Mouse (Mus musculus) forebrain, embryonic 16.5 days (tissue): ENCODE data around the gene Slc5a4a. TPM values are rescaled to one million over a fixed set of nuclear protein-coding genes. Genes with fewer than 3 reads are reported as not detected.

ENCODE experiments used
- ATAC-seq: fragments of 200-750 bp; cut with Nextera tagmentation; 2 replicates; pipeline ENCODE4 v1.8.0; 2017; ENCODE audit warnings: mild to moderate bottlenecking, moderate library complexity
- H3K27ac ChIP-seq: fragments of 300-500 bp; sonication (generic); 2 replicates; pipeline ENCODE4 v1.5.1; 2014; ENCODE audit warnings: low read length, control low read depth
- H3K27me3 ChIP-seq: fragments of 300-500 bp; sonication (generic); replicated peaks from 2 replicates; pipeline ENCODE4 v1.6.1; 2014; ENCODE audit warnings: low read length; ENCODE audit not compliant: control insufficient read depth, insufficient read depth
- H3K36me3 ChIP-seq: fragments of 300-500 bp; sonication (generic); 2 replicates; pipeline ENCODE4 v1.6.1; 2014; ENCODE audit not compliant: control insufficient read depth, insufficient read depth
- H3K4me1 ChIP-seq: fragments of 300-500 bp; sonication (generic); replicated peaks from 2 replicates; pipeline ENCODE4 v1.6.1; 2014; ENCODE audit warnings: low read length; ENCODE audit not compliant: control insufficient read depth, insufficient read depth
- H3K4me2 ChIP-seq: fragments of 300-500 bp; sonication (generic); 2 replicates; pipeline ENCODE4 v1.6.1; 2014; ENCODE audit warnings: mild to moderate bottlenecking, low read length, control low read depth
- H3K4me3 ChIP-seq: fragments of 300-500 bp; sonication (generic); replicated peaks from 2 replicates; pipeline ENCODE4 v1.5.1; 2014; ENCODE audit warnings: mild to moderate bottlenecking, low read length, control low read depth
- H3K9ac ChIP-seq: fragments of 300-500 bp; sonication (generic); replicated peaks from 2 replicates; pipeline ENCODE4 v1.6.1; 2014; ENCODE audit warnings: low read depth, low read length, control low read depth
- H3K9me3 ChIP-seq: fragments of 300-500 bp; sonication (generic); 2 replicates; pipeline ENCODE4 v1.6.1; 2016; ENCODE audit warnings: low read length; ENCODE audit not compliant: control insufficient read depth
- WGBS: fragments of 180-500 bp; shearing (Covaris S2); extraction: QIAGEN DNeasy Blood & Tissue Kit; methylation state at CpG from one replicate; pipeline ENCODE4 v1.1.7; 2014; 5-methylcytosine and 5-hydroxymethylcytosine counted together
- polyA plus RNA-seq: library from polyadenylated mRNA; unstranded; fragments of >200 nt; fragmentation: Nextera tagmentation; extraction: Ambion mirVana; gene quantifications from 2 replicates; pipeline ENCODE4 v1.2.1, GENCODE M21; 2015

The Slc5a4a gene
- not detected in 2 replicates for polyA plus RNA-seq

- no peaks in the 10 kb centered on the region for H3K36me3 ChIP-seq
- no peaks in the 10 kb centered on the region for H3K9me3 ChIP-seq
- no peak for ATAC-seq
- H3K4me2 ChIP-seq = no peak within 1 kb of the TSS
- no peak within 1 kb of the TSS for H3K9ac ChIP-seq
- H3K27ac ChIP-seq = no peak within 1 kb of the TSS
- no peak within 1 kb of the TSS for H3K4me3 ChIP-seq
- H3K4me1 ChIP-seq = no peaks in the 10 kb centered on the region
- no peaks in the 10 kb centered on the region for H3K27me3 ChIP-seq
- WGBS = 95% methylated on average over 5 of the region's 5 CpGs
Measured at GRCm38 (mm10) chr10:76147278-76147677, at the start of gene Slc5a4a. Gene Slc5a4a, plus strand, starts transcription at chr10:76147451.

GRCm38 (mm10) chr10:76110861-76111260 lies 36.4 kb upstream of the Slc5a4a start, which contains the start of gene Slc5a4b:
Gene Slc5a4b, minus strand, starts transcription at chr10:76110961.
- no peak within 1 kb of the TSS for H3K27ac ChIP-seq
- H3K4me3 ChIP-seq = no peak within 1 kb of the TSS
- no peaks in the 10 kb centered on the region for H3K27me3 ChIP-seq
- H3K4me1 ChIP-seq = no peaks in the 10 kb centered on the region
- no peaks in the 10 kb centered on the region for H3K9me3 ChIP-seq
- 90% methylated on average over 4 of the region's 4 CpGs for WGBS
- no peaks in the 10 kb centered on the region for H3K36me3 ChIP-seq
- no peak for ATAC-seq
- no peak within 1 kb of the TSS for H3K9ac ChIP-seq
- no peak within 1 kb of the TSS for H3K4me2 ChIP-seq

DNA sequence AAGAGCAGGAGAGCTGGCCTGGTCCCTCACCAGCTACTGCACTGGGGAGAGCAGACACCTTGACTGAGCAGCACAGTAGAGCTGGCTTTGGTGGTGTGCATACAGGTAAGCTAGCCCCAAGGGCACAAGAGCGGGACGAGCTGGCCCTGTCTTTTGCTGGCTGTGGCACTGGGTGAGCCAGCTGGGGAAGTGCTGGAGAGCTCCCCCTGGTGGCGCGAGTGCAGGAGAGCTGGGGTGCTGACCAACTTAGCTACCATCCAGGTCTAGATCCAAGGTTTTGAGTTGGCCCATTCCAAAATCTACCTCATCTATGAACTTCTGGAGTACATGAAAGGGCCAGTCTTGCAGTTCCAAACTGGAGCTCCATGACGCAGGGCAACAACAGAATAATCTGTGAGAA lies 29.3 kb upstream of the Slc5a4a start:
- Histone ChIP-seq H3K4me1 (0 out of 2 replicates have a peak, but pooled peaks cover 3% of the 10 kb centered on the region), H3K4me2 (no peak overlapping the region), H3K9ac (no peak overlapping the region), H3K27ac (no peak overlapping the region), H3K27me3 (no peaks in the 10 kb centered on the region), H3K9me3 (no peaks in the 10 kb centered on the region), H3K4me3 (no peak overlapping the region), H3K36me3 (no peaks in the 10 kb centered on the region)
- no peak for ATAC-seq
- WGBS = 28% methylated on average over 5 of the region's 5 CpGs

DNA sequence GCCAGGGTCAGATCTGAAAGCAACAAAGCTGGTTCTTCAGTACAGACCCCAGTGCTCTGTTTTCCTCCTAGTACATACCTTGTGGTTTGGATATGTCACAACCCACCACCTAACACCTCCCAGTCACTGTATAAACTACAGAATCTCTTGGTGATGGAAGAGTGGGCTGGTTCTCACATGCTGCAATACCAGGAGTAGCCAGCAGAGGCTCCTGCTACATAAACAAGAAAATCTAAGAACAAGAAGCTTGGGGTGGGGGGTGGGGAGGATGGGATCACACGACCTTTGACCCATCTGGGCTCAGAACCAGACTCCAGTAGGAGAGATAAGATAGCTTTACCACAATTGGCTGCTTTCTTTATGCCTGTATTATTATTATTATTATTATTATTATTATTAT lies 28.5 kb upstream of the Slc5a4a start:
- Histone ChIP-seq H3K27ac (no peak overlapping the region), H3K27me3 (no peaks in the 10 kb centered on the region), H3K4me2 (no peak overlapping the region), H3K4me3 (no peak overlapping the region), H3K9me3 (no peaks in the 10 kb centered on the region), H3K36me3 (no peaks in the 10 kb centered on the region), H3K9ac (no peak overlapping the region), H3K4me1 (0 out of 2 replicates have a peak, but pooled peaks cover 3% of the 10 kb centered on the region)
- 4% methylated on average over 1 of the region's 1 CpGs for WGBS
- ATAC-seq = no peak

DNA sequence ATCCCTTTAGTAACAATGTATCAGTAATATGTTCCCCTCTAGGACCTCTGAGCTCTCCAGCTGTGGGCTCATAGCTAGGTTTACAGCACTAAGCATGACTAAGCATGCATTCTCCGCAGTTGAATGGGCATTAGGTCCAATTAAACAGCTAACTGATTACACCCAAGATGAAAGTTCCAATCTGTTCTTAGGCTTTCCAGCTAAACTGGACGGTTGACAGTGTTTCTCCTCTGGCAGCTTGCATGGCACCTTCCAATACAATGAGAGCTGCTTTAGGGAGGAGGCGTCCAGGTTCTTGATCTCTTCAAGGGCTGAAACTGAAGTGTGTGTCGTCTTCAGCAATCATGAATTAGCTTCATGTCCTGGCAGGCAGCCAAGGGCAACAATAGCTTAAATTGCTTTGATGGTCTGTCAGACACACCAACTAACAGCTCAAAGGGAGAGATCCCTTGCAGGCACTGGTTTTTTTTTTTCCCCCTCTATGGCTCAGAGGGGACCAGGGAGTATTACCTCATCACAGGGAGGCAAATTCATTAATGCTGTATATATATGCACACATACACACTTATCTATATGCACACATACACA lies 27.0 kb upstream of the Slc5a4a start:
- 12% methylated on average over 4 of the region's 4 CpGs for WGBS
- no peak overlapping the region for H3K9ac ChIP-seq
- H3K4me3 ChIP-seq = no peak overlapping the region
- no peaks in the 10 kb centered on the region for H3K9me3 ChIP-seq
- no peak for ATAC-seq
- H3K27me3 ChIP-seq = no peaks in the 10 kb centered on the region
- H3K36me3 ChIP-seq = no peaks in the 10 kb centered on the region
- H3K4me1 ChIP-seq = 0 out of 2 replicates have a peak, but pooled peaks cover 3% of the 10 kb centered on the region
- no peak overlapping the region for H3K27ac ChIP-seq
- H3K4me2 ChIP-seq = no peak overlapping the region

- Histone ChIP-seq H3K4me2 (no peak overlapping the region), H3K4me1 (0 out of 2 replicates have a peak, but pooled peaks cover 3% of the 10 kb centered on the region), H3K27ac (no peak overlapping the region), H3K27me3 (no peaks in the 10 kb centered on the region), H3K9ac (no peak overlapping the region), H3K4me3 (no peak overlapping the region), H3K9me3 (no peaks in the 10 kb centered on the region), H3K36me3 (no peaks in the 10 kb centered on the region)
- ATAC-seq = no peak
- WGBS = 91% methylated on average over 5 of the region's 5 CpGs
Measured at GRCm38 (mm10) chr10:76121495-76121894, 25.8 kb upstream of the Slc5a4a start.

DNA sequence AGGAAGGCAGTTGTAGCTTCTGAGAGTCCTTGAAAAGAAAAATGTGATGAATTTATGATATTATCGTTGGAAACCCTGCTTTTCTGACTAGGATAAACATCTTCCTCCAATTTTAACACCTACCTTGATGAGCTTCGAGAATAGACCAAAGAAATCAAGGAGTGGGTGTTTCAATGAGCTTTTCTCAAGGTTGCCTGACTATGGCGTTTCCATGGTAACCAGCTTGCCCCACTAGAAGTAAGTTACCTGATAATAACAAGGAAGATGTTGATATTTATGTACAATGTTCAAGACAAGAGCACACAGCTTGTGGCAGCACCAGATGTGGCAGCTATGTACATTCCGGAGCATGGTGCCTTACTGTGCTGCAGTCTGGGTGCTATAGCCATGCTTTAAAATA lies 14.7 kb upstream of the Slc5a4a start:
- ATAC-seq = no peak
- H3K4me1 ChIP-seq = no peaks in the 10 kb centered on the region
- no peak overlapping the region for H3K9ac ChIP-seq
- H3K27me3 ChIP-seq = no peaks in the 10 kb centered on the region
- no peak overlapping the region for H3K4me3 ChIP-seq
- no peak overlapping the region for H3K27ac ChIP-seq
- WGBS = 69% methylated on average over 4 of the region's 4 CpGs
- H3K36me3 ChIP-seq = no peaks in the 10 kb centered on the region
- H3K4me2 ChIP-seq = no peak overlapping the region
- H3K9me3 ChIP-seq = no peaks in the 10 kb centered on the region

GRCm38 (mm10) chr10:76136318-76136717 lies 10.9 kb upstream of the Slc5a4a start:
- no peaks in the 10 kb centered on the region for H3K9me3 ChIP-seq
- no peaks in the 10 kb centered on the region for H3K27me3 ChIP-seq
- no peak overlapping the region for H3K27ac ChIP-seq
- no peaks in the 10 kb centered on the region for H3K36me3 ChIP-seq
- H3K4me1 ChIP-seq = no peaks in the 10 kb centered on the region
- H3K4me3 ChIP-seq = no peak overlapping the region
- no peak for ATAC-seq
- H3K4me2 ChIP-seq = no peak overlapping the region
- WGBS = 78% methylated on average over 2 of the region's 2 CpGs
- H3K9ac ChIP-seq = no peak overlapping the region

DNA sequence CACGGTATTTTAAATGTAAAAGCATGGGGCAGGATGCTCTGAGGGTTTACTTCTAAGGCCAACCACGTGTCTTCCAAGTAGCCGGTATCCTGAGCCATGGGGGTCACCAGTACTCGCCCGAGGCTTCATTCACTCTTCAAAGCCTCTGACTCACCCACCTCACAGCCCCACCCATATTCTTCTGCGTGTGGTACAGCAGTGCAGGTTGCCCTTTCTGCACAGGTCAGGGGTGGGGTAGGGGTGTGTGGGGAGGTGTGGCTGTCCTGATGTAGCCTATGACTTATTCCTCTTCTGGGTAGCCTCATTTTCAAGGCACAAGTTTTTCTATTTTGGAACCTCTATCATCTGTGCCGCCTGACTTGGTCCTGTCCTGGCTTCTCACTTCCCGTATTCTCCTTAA lies 405 bp upstream of the Slc5a4a start:
- Histone ChIP-seq H3K9me3 (no peaks in the 10 kb centered on the region), H3K36me3 (no peaks in the 10 kb centered on the region), H3K9ac (no peak overlapping the region), H3K4me3 (no peak overlapping the region), H3K4me2 (no peak overlapping the region), H3K27me3 (no peaks in the 10 kb centered on the region), H3K4me1 (no peaks in the 10 kb centered on the region), H3K27ac (no peak overlapping the region)
- WGBS = 73% methylated on average over 8 of the region's 8 CpGs
- ATAC-seq = no peak

DNA sequence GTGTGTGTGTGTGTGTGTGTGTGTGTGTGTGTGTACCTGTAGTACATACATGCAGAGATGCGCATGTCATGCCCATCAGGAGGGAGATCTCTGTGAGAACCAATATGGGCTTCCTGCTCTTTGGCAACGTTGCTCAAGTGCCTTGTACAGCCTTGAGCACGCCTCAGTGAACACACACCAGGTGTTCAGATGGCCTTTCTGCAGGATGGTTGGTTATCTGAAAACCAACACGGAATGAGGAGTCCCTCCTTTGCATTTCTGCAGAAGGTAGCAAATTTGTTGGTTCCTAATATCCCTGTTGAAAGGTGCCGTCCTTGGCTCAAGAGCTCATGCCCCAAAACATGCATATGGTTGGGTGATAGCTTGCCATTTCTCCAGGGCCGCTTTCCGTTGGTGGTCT lies 8.7 kb downstream of the Slc5a4a start:
- no peak overlapping the region for H3K9ac ChIP-seq
- no peaks in the 10 kb centered on the region for H3K9me3 ChIP-seq
- WGBS = 81% methylated on average over 7 of the region's 7 CpGs
- no peaks in the 10 kb centered on the region for H3K27me3 ChIP-seq
- H3K36me3 ChIP-seq = no peaks in the 10 kb centered on the region
- H3K27ac ChIP-seq = no peak overlapping the region
- no peaks in the 10 kb centered on the region for H3K4me1 ChIP-seq
- no peak overlapping the region for H3K4me3 ChIP-seq
- no peak for ATAC-seq
- H3K4me2 ChIP-seq = no peak overlapping the region
